Mouse (Mus musculus): Measurements from ENCODE around the gene Ppfia4.

GRCm38 (mm10) chr1:134298636-134299411 lies 33.9 kb downstream of the Ppfia4 start:
- TF ChIP-seq CTCF (IDR thresholded peaks at IDR 0.05) (no peak), POLR2A (IDR thresholded peaks at IDR 0.05; ENCODE audit: insufficient read depth, low read depth, low read length) (no peak)
